Mouse (Mus musculus) thymus, adult 18-20 months (tissue): ENCODE measurements around the gene Dscaml1.

ENCODE experiments used
- DNase-seq, 2 experiments: peaks; one replicate each; pipeline ENCODE4 v3.0.0; 2022; ENCODE audit warnings: mixed read lengths in 2 of 2

Gene Dscaml1

DNA sequence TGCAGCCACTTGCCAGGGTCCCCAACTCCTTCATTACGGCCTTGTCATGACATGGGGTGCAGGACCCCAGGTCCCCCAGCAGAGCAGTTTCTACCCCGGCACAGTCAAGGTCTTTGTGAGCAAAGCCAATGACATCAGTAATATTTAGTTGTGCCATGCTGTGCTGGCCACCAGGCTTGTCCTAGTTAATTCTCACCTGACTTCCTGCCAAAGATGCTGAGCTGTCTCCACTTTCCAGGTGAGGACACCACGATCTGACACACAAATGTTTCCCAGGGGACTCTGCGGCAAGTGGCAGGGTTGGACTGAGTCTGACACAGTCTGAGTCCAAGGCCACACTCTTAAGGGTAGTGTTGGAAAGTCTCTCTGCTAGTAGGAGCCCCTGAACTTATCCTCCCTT is at the start of gene Dscaml1:
TSS of gene Dscaml1 (plus strand) at position 173 of the 400 bp plus-strand sequence.
- no peak for DNase-seq

DNA sequence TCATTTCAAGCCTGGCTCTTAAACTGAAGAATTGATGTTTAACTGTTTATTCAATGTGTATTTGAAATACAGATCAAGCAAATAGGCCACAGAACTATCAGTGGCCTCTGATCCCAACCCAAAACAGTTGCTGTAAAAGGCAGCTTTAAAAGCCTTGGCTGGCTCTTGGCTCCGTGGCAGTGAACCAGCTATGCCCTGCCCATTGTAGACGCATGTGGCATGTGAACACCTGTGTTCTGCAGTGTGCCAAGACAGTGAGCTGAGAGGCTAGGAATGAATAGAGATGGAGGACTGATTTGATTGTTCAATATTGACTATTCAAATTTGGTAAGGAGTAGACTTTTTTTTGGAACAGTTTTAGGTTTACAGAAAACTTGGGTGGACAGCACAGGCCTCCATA is 49.5 kb upstream of the Dscaml1 start:
- DNase-seq, result no peak

DNA sequence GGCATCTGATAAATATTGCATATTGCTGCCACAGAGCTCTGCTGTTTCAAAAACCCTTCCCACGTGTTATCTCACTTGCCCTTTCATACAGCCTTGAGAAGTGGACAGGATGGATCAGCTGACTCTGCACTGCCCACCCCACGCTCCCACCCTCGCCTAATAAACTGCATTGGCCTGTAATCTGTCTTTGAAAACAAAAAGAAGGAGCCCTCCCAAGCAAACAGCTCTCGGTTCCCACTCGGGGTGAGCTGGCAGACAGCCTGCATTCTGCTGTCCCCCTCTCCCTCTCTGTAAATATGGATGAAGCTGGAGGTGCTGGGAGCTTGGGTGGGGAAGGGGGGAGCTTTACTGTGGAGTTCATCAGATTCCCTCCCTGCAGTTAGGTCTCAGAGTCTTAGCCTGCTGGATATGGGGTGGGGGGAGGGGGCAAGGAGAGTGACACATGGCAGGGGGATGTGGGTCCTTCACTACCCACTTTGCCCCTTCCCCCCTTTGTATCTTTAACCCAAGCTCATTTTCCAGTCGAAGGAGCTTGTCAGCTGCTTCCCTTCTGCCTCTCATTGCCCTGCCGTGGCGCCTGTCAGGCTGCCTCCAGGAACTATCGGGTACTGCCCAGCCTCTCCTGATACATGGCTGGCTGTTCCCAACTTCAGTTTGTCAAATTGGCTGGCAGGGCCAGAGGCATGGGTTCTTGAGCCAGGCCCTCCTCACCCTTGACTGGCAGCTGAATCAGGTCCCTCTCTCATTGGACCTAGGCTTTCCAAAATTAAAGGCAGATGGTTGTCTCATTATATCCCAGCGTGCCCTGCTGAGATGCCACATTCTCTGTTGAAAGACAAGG is 45.8 kb upstream of the Dscaml1 start:
- DNase-seq, result no peak

DNA sequence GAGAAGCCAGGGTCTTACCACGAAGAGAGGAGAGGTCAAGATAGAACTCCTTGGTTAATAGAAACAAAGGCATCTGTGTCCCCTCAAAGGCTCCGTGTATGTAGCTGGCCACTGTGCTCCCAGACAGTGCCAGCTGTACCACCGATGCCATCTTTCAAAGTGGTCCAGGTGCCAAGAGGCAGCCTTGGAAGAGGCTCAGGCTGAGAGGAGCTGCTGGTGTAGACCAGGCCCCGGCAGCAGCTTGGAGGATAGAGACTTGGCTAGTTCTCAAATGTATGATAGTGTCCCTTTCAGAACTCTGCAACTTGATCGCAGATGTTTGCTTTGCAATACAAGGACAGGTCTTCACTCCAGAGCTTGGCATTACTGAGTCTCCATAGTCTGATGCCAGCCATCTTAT is 44.1 kb upstream of the Dscaml1 start:
- no peak for DNase-seq

DNA sequence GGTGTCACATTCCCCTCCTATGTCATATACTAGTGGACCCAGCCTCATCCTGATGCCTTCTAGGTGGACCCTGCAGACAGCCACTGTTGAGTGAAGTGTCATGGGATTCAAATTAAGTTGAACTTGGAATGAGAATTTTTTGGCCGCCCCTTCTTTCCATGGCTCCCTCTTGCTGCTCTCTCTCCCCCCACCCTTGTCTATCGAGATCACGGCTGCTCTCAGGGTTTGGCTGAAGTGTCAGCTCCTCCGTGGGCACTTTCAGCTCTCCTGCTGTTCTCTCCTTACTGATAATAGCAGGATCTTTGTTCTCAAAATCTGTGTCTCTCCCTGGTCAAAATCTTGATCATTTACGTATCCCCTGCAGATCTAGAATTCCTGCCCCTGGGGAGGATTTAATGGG is 43.6 kb upstream of the Dscaml1 start:
- DNase-seq, result no peak

DNA sequence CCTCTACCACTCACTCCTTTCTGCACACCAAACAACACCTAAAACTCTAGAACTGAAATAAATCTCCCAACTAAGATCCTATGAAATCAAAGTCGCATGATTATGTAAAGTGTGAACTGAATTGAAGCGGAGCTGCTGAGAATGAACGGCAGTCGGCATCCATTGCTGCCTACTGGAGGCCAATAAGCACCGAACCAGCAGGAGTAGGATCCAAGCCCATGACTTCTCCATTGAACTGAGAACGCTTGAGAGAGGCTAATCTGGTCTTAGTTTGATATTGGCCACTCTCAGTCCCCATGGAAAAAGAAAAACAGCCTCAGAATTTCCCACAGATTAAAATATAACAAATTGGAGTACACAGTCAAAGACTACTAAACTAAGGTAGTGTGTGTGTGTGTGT is 42.5 kb upstream of the Dscaml1 start:
- no peak for DNase-seq

DNA sequence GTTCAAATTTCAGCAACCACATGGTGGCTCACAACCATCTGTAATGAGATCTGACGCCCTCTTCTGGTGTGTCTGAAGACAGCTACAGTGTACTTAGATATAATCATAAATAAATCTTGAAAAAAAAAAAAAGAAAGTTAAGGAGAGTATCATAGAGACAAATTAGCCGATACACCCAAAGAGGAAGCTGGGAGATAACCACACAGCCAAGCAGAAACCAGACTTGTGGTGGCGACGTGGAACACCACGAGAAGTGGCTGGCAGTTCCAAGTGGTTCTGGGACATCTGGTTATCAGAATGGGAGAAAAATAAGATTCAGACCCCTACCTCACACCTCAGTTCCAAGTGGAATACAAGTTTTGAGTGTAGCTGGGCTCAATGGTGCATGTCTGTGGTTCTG is 39.7 kb upstream of the Dscaml1 start:
- DNase-seq, result no peak

DNA sequence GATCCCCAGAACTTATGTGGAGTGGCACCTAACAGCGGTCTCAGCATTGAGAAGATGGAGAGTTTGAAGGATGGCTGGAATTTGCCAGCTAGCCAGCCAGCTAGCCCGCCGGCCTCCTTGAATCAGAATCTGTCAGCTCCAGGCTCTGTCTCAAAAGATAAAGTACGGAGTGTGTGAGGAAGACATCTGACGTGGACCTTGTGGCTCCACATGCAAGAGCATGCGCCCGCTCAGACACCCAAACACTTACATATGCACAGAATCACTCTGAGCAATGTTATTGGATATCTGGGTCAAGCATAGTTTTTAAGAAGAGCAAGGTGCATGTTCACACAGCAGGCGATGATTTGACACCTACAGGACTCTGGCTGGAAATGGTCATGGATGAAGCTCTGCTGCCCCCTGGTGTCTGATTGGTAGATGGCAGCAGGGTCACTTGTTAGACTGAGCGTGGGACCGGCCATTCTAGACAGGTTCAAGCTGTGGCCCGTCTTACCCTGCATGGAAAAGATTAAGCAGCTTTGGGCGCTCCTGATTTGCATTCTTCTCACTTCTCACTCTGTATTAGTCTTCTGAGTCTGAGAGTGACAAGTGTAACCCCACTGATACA is 37.9 kb upstream of the Dscaml1 start:
- DNase-seq, result peak; percentile 70 to 71

DNA sequence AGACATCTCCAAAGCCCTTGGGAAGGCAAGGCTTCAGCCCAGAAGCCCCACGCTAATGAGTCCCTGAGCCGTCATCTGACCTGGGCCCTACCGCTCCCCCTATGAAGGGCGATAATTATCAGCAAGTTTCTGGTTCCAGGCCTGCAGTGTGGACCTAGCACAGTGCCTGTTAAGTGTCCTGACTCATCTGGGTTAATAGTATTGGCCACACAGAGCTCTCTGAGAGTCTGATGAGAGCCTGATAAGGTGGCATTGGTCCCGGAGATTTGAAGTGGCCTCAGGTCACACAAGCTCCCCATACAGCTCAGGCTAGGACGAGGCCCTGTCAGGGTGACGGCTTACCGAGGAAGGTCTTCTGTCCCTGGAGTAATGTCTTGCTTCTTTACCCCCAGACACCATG is 36.8 kb upstream of the Dscaml1 start:
- no peak for DNase-seq

DNA sequence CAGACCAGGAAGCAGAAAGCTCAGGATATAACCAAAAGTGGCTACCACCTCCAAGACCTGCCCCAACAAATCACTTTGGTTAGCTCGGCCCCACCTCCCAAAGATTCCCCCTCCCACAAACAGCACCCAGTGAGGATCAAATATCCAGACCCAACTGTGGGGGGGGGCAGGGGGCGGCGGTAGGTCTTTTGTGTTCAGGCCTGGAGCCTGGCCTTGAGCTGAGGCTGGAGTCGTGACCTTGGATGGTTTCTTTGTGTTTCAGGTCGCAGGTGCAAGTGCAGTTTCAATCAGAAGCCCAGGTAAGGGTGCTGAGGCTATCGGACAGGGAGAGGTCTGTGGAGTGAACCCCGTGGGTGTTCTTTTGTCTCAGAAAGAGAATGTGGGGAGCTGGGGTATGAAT is 35.1 kb upstream of the Dscaml1 start:
- DNase-seq, result no peak

DNA sequence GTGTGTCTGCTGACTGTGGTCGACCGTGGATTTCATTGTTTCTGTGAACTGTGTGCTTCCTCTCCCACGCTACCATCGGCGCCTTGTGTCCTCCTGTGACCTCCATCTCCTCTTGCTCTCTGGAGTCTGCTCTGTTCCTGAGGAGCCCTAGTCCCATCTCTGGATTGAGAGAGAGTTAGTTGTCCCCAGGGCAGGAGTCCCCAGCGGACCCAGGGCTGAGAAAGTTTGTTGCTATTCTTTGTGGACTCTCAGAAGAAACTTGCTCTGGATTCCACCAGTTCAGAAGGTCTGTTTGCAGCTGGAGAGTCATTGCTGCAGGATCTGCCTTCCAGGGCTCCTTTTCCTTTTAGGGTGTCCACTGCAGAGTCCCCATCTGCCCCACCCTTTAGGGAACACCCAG is 31.2 kb upstream of the Dscaml1 start:
- no peak for DNase-seq

DNA sequence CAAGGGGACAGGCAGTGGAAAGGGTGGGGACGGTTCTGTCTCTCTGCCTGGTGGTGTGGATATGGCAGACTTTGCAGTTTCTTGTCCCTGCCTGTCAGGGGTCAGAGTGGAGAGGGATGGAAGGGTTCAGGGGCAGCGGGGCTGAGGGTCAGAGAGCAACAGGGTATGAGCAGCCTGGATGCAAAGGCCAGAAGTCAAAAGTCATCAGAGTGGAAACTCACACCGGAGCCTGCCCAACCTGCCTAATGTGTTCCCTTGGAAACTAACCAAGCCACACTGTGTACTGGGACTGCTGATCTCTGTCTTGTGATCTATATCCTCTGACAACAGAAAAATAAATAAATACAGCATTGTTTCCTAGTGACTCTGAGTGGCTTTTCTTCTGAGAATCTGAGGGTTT is 30.6 kb upstream of the Dscaml1 start:
- DNase-seq, result no peak

DNA sequence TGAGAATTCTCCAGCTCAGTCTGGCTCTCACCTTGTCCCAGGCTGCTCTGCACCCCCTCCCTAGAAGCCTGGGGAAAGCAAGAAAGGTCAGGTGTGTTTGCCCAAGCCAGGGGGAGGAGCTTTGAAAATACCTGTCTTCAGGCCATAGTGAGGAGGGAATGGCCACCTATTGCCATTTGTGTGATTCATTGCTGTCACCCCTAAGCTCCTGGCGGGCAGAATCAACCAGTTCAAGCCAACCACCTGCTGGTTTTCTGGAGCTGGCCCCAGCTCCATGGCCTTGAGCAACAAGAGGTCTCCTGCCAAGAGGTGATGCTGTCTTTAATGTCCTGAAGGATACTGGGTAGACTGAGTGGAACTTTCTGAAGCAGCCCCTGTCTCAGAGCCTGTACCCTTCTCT is 28.1 kb upstream of the Dscaml1 start:
- DNase-seq, result no peak

DNA sequence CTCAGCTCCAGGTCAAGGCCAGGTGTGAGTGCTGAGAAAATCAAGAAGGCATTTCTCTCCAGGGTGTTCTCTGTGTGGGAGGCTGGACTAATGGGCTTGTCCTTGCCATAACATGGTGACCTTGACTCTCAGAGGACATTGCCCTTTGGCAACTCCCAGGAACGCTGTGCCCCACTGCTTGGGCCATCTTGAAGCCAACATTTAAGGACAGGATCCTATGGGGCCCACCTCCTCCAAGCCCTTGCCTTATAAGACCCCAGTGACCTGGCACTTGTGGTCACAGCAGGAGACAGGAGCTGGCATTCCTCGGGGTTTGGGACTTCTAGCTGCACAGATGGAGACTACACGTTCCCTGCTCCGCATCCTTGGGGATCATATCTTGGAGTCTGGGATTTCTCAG is 27.0 kb upstream of the Dscaml1 start, which contains the start of gene Fxyd2:
TSS of gene Fxyd2 (plus strand) at position 236 of the 400 bp plus-strand sequence.
- DNase-seq, result no peak

DNA sequence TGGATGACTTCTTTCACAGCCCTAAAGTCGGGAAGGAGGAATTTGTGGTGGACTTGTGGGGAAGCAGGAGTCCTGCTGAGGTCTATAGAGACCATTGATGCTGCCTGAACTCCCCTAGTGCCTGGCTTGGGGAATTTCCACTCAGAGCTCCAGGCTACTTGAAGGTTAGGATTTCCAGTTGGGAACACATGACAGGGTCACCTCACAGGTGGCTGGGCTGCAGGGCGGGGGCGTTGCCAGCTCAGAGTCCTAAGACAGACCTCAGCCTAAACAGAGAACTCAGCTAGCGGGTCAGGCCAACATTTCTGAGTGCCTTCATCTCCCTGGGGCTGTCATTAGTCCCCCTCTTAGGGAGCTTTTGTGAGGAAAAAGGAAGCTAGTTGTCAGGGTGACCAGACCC is 24.6 kb upstream of the Dscaml1 start:
- DNase-seq, result no peak

DNA sequence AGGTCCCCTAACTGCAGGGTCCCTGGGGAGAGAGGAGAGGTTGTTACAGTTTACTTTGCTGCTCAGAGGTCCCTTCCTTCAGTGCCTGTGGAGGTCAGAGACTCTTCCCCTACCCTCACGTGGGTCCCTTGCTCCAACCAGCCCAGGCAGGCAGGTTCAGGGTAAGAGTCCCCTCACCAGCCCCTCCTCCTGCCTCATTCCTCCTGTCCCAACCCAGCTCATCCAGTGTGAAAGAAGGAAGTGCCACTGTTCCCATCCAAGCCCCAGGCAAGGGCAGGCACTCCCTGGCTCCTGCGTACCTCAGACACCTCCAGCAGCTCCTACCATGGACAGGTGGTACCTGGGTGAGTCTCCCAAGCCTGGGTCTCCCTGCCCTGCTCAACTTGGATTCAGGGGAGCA is 23.5 kb upstream of the Dscaml1 start:
- DNase-seq, result no peak

DNA sequence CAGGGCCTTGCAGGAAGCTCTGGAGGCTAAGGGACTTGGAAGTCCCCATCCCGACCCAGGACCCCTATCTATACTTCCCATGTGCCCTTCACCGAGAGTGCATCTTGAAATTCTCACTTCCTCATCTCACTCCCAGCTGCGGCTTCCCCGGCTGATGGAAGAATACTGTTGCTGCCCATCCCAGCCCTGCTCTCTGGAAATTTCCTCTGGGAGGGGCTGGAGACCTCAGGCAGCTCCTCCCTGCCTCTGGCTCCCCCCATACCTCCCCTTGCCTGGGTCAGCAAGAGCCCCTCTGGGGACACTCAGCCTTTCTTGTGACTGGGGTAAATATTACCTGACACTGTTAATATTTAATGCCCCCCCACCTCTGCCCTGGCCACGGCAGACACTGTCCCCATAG is 20.7 kb upstream of the Dscaml1 start:
- DNase-seq, result no peak

DNA sequence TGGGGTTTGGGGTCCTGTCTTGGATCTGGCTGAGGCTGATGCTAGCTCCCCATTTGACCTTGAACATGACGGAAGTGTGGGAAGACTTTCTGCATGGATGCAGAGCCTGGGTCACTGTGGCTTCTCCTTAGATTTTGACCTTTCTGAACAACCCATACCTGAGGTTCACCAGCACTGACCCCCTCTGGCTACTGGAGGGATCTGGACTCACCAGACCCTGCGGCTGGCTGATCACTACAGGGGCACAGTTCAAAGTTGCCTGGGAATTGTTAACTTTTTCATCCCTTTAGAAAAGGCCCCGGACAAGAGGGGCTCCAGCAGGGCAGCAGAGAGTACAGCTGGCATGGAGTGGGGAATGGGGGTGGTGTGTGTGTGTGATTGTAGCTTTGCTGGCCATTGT is 19.6 kb upstream of the Dscaml1 start:
- DNase-seq, result no peak

DNA sequence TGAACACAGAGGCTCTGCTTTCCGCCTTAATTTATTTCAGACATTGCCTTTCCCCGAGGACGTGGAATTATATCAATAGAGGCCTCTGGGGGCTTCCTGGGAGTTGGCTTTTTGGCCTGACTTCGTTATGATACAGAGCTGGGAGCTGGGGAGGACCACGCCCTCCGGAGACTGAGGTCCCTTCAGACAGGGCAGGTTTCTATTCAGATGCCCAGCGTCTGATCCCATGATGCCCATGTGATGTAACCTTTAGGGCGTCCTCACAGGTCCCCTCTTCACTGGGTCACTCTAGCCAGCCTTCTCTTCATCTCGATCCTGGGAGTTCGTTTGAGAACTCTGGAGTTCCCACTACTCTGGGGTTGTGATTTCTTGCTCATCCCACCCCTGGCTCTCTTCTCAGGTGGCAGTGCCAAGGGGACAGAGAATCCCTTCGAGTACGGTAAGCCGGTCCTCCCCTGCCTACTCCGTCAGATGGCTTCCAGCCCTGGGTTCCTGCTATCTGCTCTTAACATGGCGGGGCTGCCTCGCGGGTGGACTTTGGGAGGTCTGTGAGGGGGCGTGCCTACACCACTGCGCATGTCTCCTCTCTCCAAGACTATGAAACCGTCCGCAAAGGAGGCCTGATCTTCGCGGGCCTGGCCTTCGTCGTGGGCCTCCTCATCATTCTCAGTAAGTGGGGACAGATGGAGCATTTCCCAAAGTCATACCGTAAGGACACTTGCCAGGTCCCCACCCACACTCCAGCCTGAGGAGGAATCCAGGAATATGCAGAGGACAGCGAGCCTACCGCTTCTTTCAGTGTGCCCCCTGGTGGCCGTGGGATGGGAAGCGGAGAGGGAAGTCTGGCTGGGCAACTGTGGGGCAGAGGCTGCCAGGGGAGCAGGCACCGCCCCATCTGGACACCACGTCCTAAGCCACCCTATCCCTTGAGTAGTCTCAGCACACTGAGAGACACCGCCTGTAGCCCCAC is 18.4 kb upstream of the Dscaml1 start:
- peak; percentile 27 to 29 for DNase-seq

DNA sequence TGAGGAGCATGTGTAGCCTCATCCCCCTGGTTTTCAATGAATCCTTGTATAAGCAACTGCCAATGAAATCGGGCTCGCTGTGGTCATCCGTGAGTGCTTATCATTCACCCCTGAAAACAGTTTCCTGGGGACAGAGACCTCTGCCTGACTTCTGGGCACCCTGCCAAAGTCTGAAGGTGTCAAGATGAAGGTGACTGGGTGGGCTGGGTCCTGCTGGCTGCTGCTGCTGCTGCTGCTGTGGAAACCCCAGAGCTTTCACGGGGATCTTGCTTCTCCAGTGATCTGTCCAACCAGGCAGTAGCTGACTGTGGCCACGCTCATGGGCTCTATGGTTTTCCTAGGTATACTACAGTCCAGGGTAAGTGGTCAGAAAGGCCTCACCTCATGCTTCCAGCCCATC is 16.2 kb upstream of the Dscaml1 start:
- DNase-seq, result no peak

DNA sequence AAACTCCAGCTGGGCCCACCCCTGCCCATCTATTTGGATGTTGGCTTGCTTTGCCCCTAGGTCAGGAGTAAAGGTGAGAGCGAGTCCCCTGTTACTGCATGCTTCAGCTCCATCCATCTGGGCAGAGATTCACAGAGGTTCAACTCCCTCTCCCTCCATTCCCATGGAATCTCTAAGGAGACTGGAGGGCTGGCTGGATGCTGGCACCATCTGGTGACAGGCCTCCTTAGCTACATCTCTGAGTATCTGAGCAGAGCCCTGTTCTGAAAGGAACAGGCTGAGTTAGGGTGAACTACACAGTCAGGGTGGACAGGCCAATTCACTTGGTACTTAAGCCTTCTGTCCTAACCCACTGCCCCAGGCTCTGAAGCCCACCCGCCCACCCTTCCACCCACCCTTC is 15.8 kb upstream of the Dscaml1 start:
- no peak for DNase-seq

DNA sequence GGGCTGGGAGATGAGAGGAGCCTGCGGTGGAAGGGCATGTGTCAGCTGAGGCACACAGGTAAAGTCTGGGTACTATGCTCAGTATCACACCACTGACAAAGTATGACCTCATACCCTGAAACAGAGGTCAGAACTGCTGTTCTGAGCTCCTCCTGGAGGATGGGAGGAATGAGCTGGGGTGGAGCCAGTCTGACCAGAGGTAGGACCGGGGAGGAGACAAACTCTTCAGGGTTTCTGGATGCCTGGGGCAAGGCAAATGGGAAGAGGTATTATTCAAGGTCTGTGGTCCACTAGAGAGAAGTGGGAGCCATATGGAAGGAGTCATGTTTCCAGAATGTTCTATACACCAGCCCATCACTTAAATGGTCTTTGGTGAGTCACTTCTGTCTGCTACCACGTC is 15.3 kb upstream of the Dscaml1 start:
- no peak for DNase-seq

DNA sequence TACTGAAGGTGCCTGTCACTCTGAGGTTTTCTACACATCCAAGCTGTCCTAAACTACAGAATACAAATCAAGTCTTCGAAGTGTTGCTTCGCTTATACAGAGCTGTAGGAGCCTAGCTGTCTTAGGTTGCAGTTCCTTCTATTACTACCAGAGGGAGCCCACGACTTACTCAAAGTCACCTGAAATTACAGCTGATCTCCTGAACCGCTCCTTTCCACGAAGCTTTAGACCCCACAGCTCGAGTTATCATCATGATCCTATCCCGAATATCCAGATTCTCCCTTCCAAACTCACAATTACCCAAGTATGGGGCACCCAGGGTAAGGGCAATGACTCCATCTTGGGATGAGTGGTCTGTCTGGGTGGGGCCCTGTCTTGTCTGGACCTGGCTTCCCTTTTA is 14.6 kb upstream of the Dscaml1 start:
- DNase-seq, result no peak
